Mouse (Mus musculus) liver, embryonic 13.5 days (tissue): ENCODE results near the gene Ly6g6e. TPM values are rescaled to one million over a fixed set of nuclear protein-coding genes. Genes with fewer than 3 reads are reported as not detected.

Experiments used
- ATAC-seq: fragments of 200-750 bp; cut with Nextera tagmentation; 2 replicates; pipeline ENCODE4 v1.8.0; 2017; ENCODE audit warnings: low read depth, mild to moderate bottlenecking, moderate number of reproducible peaks, moderate library complexity
- DNase-seq: peaks from one replicate; pipeline ENCODE4 v3.0.0; 2022
- H3K27ac ChIP-seq: fragments of 300-500 bp; sonication (generic); 2 replicates; pipeline ENCODE4 v1.5.1; 2015; ENCODE audit warnings: moderate library complexity, mild to moderate bottlenecking, inconsistent platforms
- H3K27me3 ChIP-seq: fragments of 300-500 bp; sonication (generic); 2 replicates; pipeline ENCODE4 v1.6.1; 2015; ENCODE audit warnings: mild to moderate bottlenecking, inconsistent platforms
- H3K36me3 ChIP-seq: fragments of 300-500 bp; sonication (generic); 2 replicates; pipeline ENCODE4 v1.6.1; 2015; ENCODE audit warnings: mild to moderate bottlenecking, inconsistent platforms
- H3K4me1 ChIP-seq: fragments of 300-500 bp; sonication (generic); replicated peaks from 2 replicates; pipeline ENCODE4 v1.6.1; 2015; ENCODE audit warnings: inconsistent platforms
- H3K4me2 ChIP-seq: fragments of 300-500 bp; sonication (generic); 2 replicates; pipeline ENCODE4 v1.6.1; 2015; ENCODE audit warnings: inconsistent platforms, mild to moderate bottlenecking, moderate library complexity
- H3K4me3 ChIP-seq: fragments of 300-500 bp; sonication (generic); replicated peaks from 2 replicates; pipeline ENCODE4 v1.5.1; 2015; ENCODE audit warnings: mild to moderate bottlenecking, inconsistent platforms
- H3K9ac ChIP-seq: fragments of 300-500 bp; sonication (generic); 2 replicates; pipeline ENCODE4 v1.6.1; 2015; ENCODE audit warnings: mild to moderate bottlenecking, inconsistent platforms
- H3K9me3 ChIP-seq: fragments of 300-500 bp; sonication (generic); replicated peaks from 2 replicates; pipeline ENCODE4 v1.6.1; 2016; ENCODE audit warnings: inconsistent platforms
- WGBS: fragments of 180-500 bp; shearing (Covaris S2); methylation state at CpG from one replicate; pipeline ENCODE4 v1.1.7; 2015; ENCODE audit not compliant: insufficient replicate concordance; 5-methylcytosine and 5-hydroxymethylcytosine counted together
- polyA plus RNA-seq: library from polyadenylated mRNA; unstranded; fragments of >200 nt; fragmentation: Nextera tagmentation; extraction: Ambion mirVana; gene quantifications from 2 replicates; pipeline ENCODE4 v1.2.1, GENCODE M21; 2015

Gene Ly6g6e
- polyA plus RNA-seq, 1 experiment from 2014 or later = 0.23 TPM

GRCm38 (mm10) chr17:35126206-35126611, 49.5 kb downstream of the Ly6g6e start, which contains the start of gene D17H6S53E:
Gene D17H6S53E, plus strand, starts transcription at chr17:35126373.
- WGBS = under 1% methylated on average over 36 of the region's 36 CpGs
- peak within 1 kb of the TSS; percentile 91 for H3K4me2 ChIP-seq
- H3K4me3 ChIP-seq = peak within 1 kb of the TSS; percentile 70
- H3K9ac ChIP-seq = peak within 1 kb of the TSS; percentile 84
- no peaks in the 10 kb centered on the region for H3K9me3 ChIP-seq
- ATAC-seq = peak; percentile 80
- no peaks in the 10 kb centered on the region for H3K27me3 ChIP-seq
- DNase-seq = peak; percentile 75
- H3K27ac ChIP-seq = peak within 1 kb of the TSS; percentile 91
- H3K4me1 ChIP-seq = peaks cover 73% of the 10 kb centered on the region
- H3K36me3 ChIP-seq = peaks cover 41% of the 10 kb centered on the region

- Histone ChIP-seq H3K27ac (peak overlapping the region; percentile 91), H3K4me1 (peaks cover 72% of the 10 kb centered on the region), H3K36me3 (peaks cover 41% of the 10 kb centered on the region), H3K4me3 (peak overlapping the region; percentile 70), H3K9ac (peak overlapping the region; percentile 84), H3K4me2 (peak overlapping the region; percentile 91), H3K9me3 (no peaks in the 10 kb centered on the region), H3K27me3 (no peaks in the 10 kb centered on the region)
- DNase-seq = no peak
- no peak for ATAC-seq
- 44% methylated on average over 13 of the region's 13 CpGs for WGBS
Observed at GRCm38 (mm10) chr17:35127017-35127416, 50.3 kb downstream of the Ly6g6e start.

Other genes with a start within 250 kb of the Ly6g6e start
- 19.9 and 20.2 TPM in 2 replicates for gene Stk19, start 240.0 kb upstream of the Ly6g6e start, polyA plus RNA-seq
- 28.6 and 30.9 TPM in 2 replicates for gene Dxo, start 239.9 kb upstream of the Ly6g6e start, polyA plus RNA-seq
- gene Skiv2l, start 226.7 kb upstream of the Ly6g6e start, polyA plus RNA-seq = 24.0 and 26.1 TPM in 2 replicates
- 60.1 and 65.1 TPM in 2 replicates for gene Nelfe, start 226.5 kb upstream of the Ly6g6e start, polyA plus RNA-seq
- gene Cfb, start 214.4 kb upstream of the Ly6g6e start, polyA plus RNA-seq = 118 and 133 TPM in 2 replicates
- 0.54 and 0.80 TPM in 2 replicates for gene Zbtb12, start 197.4 kb upstream of the Ly6g6e start, polyA plus RNA-seq
- gene Gm20547, start 194.9 kb upstream of the Ly6g6e start, polyA plus RNA-seq = 0.17 TPM in 1 of 2 replicates, not detected in the other
- 11.1 and 11.7 TPM in 2 replicates for gene C2, start 178.6 kb upstream of the Ly6g6e start, polyA plus RNA-seq
- gene Ehmt2, start 178.4 kb upstream of the Ly6g6e start, polyA plus RNA-seq = 16.8 and 17.7 TPM in 2 replicates
- gene Slc44a4, start 162.4 kb upstream of the Ly6g6e start, polyA plus RNA-seq = 1.5 TPM in 2 replicates
- 14.2 and 15.2 TPM in 2 replicates for gene Neu1, start 145.6 kb upstream of the Ly6g6e start, polyA plus RNA-seq
- 0.07 and 0.15 TPM in 2 replicates for gene Hspa1b, start 117.7 kb upstream of the Ly6g6e start, polyA plus RNA-seq
- not detected in 2 replicates for gene Gm20481, start 107.0 kb upstream of the Ly6g6e start, polyA plus RNA-seq
- 2.1 and 2.3 TPM in 2 replicates for gene Hspa1a, start 104.7 kb upstream of the Ly6g6e start, polyA plus RNA-seq
- gene Hspa1l, start 104.2 kb upstream of the Ly6g6e start, polyA plus RNA-seq = 0.10 and 0.34 TPM in 2 replicates
- 163 and 178 TPM in 2 replicates for gene Lsm2, start 95.0 kb upstream of the Ly6g6e start, polyA plus RNA-seq
- gene Vars, start 75.9 kb upstream of the Ly6g6e start, polyA plus RNA-seq = 110 and 112 TPM in 2 replicates
- 0.08 TPM in 2 replicates for gene Vwa7, start 60.3 kb upstream of the Ly6g6e start, polyA plus RNA-seq
- gene Sapcd1, start 48.9 kb upstream of the Ly6g6e start, polyA plus RNA-seq = 2.5 and 2.8 TPM in 2 replicates
- gene Msh5, start 30.2 kb upstream of the Ly6g6e start, polyA plus RNA-seq = 3.2 and 3.4 TPM in 2 replicates
- gene Clic1, start 26.9 kb upstream of the Ly6g6e start, polyA plus RNA-seq = 141 and 147 TPM in 2 replicates
- gene Ddah2, start 17.9 kb upstream of the Ly6g6e start, polyA plus RNA-seq = 28.9 and 30.6 TPM in 2 replicates
- 0.25 and 0.31 TPM in 2 replicates for gene Ly6g6c, start 11.5 kb upstream of the Ly6g6e start, polyA plus RNA-seq
- gene Mpig6b, start 10.7 kb upstream of the Ly6g6e start, polyA plus RNA-seq = 4.1 and 5.2 TPM in 2 replicates
- 0.35 and 0.47 TPM in 2 replicates for gene Ly6g6d, start 1.2 kb downstream of the Ly6g6e start, polyA plus RNA-seq
- gene Ly6g6f, start 8.7 kb downstream of the Ly6g6e start, polyA plus RNA-seq = 7.2 and 7.3 TPM in 2 replicates
- gene Abhd16a, start 12.4 kb downstream of the Ly6g6e start, polyA plus RNA-seq = 51.0 and 54.9 TPM in 2 replicates
- not detected in 2 replicates for gene Ly6g5c, start 31.4 kb downstream of the Ly6g6e start, polyA plus RNA-seq
- 0.21 and 0.28 TPM in 2 replicates for gene Ly6g5b, start 38.5 kb downstream of the Ly6g6e start, polyA plus RNA-seq
- gene Gpank1, start 44.6 kb downstream of the Ly6g6e start, polyA plus RNA-seq = 14.1 and 14.8 TPM in 2 replicates
- 176 and 182 TPM in 2 replicates for gene Csnk2b, start 45.2 kb downstream of the Ly6g6e start, polyA plus RNA-seq
- 3.1 and 3.6 TPM in 2 replicates for gene D17H6S53E, start 49.5 kb downstream of the Ly6g6e start, polyA plus RNA-seq
- 553 and 573 TPM in 2 replicates for gene Apom, start 55.1 kb downstream of the Ly6g6e start, polyA plus RNA-seq
- 22.4 and 27.4 TPM in 2 replicates for gene Bag6, start 58.3 kb downstream of the Ly6g6e start, polyA plus RNA-seq
- gene Prrc2a, start 88.0 kb downstream of the Ly6g6e start, polyA plus RNA-seq = 45.1 and 51.5 TPM in 2 replicates
- 17.4 and 18.5 TPM in 2 replicates for gene Aif1, start 99.2 kb downstream of the Ly6g6e start, polyA plus RNA-seq
- 21.6 and 29.0 TPM in 2 replicates for gene Lst1, start 111.5 kb downstream of the Ly6g6e start, polyA plus RNA-seq
- gene Ltb, start 117.5 kb downstream of the Ly6g6e start, polyA plus RNA-seq = 0.53 and 0.80 TPM in 2 replicates
- gene Tnf, start 125.1 kb downstream of the Ly6g6e start, polyA plus RNA-seq = 0.25 and 0.35 TPM in 2 replicates
- gene Lta, start 128.4 kb downstream of the Ly6g6e start, polyA plus RNA-seq = 0.07 and 0.10 TPM in 2 replicates
- 0.36 TPM in 1 of 2 replicates, not detected in the other for gene Gm16181, start 143.9 kb downstream of the Ly6g6e start, polyA plus RNA-seq
- 0.76 and 1.3 TPM in 2 replicates for gene Atp6v1g2, start 156.8 kb downstream of the Ly6g6e start, polyA plus RNA-seq
- 3.9 and 4.4 TPM in 2 replicates for gene Nfkbil1, start 158.9 kb downstream of the Ly6g6e start, polyA plus RNA-seq
- gene Ddx39b, start 164.8 kb downstream of the Ly6g6e start, polyA plus RNA-seq = 208 and 220 TPM in 2 replicates
- gene H2-D1, start 185.8 kb downstream of the Ly6g6e start, polyA plus RNA-seq = 74.5 and 77.7 TPM in 2 replicates
- gene H2-Q1, start 243.5 kb downstream of the Ly6g6e start, polyA plus RNA-seq = 1.0 and 1.4 TPM in 2 replicates